Mouse (Mus musculus) heart, embryonic 12.5 days (tissue): ENCODE data around the gene Gfod1. TPM values are rescaled to one million over a fixed set of nuclear protein-coding genes. Genes with fewer than 3 reads are reported as not detected.

Experiments used
- ATAC-seq: fragments of 200-750 bp; cut with Nextera tagmentation; 2 replicates; pipeline ENCODE4 v1.8.0; 2017; ENCODE audit warnings: moderate TSS enrichment, moderate library complexity; ENCODE audit not compliant: insufficient number of reproducible peaks, low FRiP score
- H3K27ac ChIP-seq: fragments of 300-500 bp; sonication (generic); 2 replicates; pipeline ENCODE4 v1.5.1; 2016; ENCODE audit warnings: mild to moderate bottlenecking, moderate library complexity; ENCODE audit not compliant: poor library complexity, severe bottlenecking
- H3K27me3 ChIP-seq: fragments of 300-500 bp; sonication (generic); replicated peaks from 2 replicates; pipeline ENCODE4 v1.6.1; 2016; ENCODE audit warnings: mild to moderate bottlenecking, moderate library complexity
- H3K36me3 ChIP-seq: fragments of 300-500 bp; sonication (generic); 2 replicates; pipeline ENCODE4 v1.6.1; 2016; ENCODE audit warnings: mild to moderate bottlenecking, moderate library complexity
- H3K4me1 ChIP-seq: fragments of 300-500 bp; sonication (generic); replicated peaks from 2 replicates; pipeline ENCODE4 v1.6.1; 2016; ENCODE audit warnings: mild to moderate bottlenecking
- H3K4me2 ChIP-seq: fragments of 300-500 bp; sonication (generic); 2 replicates; pipeline ENCODE4 v1.6.1; 2016; ENCODE audit warnings: mild to moderate bottlenecking, moderate library complexity
- H3K4me3 ChIP-seq: fragments of 300-500 bp; sonication (generic); 2 replicates; pipeline ENCODE4 v1.5.1; 2016; ENCODE audit warnings: mild to moderate bottlenecking
- H3K9ac ChIP-seq: fragments of 300-500 bp; sonication (generic); 2 replicates; pipeline ENCODE4 v1.6.1; 2016; ENCODE audit warnings: mild to moderate bottlenecking, moderate library complexity
- H3K9me3 ChIP-seq: fragments of 300-500 bp; sonication (generic); replicated peaks from 2 replicates; pipeline ENCODE4 v1.6.1; 2016; ENCODE audit warnings: mild to moderate bottlenecking, moderate library complexity
- WGBS: fragments of 180-500 bp; shearing (Covaris S2); methylation state at CpG from one replicate; pipeline ENCODE4 v1.1.7; 2016; 5-methylcytosine and 5-hydroxymethylcytosine counted together
- polyA plus RNA-seq: library from polyadenylated mRNA; unstranded; fragments of >200 nt; fragmentation: Nextera tagmentation; extraction: Ambion mirVana; gene quantifications from 2 replicates; pipeline ENCODE4 v1.2.1, GENCODE M21; 2016

Gfod1 gene
- polyA plus RNA-seq, 1 experiment from 2014 or later: 0.98 TPM

- ATAC-seq: no peak
These were observed 101.6 kb downstream of the Gfod1 start for GRCm38 (mm10) chr13:43202351-43202750.

GRCm38 (mm10) chr13:43201033-43201432 lies 102.9 kb downstream of the Gfod1 start:
- ATAC-seq: no peak
- H3K36me3 ChIP-seq: 0 out of 2 replicates have a peak, but pooled peaks cover 7% of the 10 kb centered on the region
- WGBS: 40% methylated on average over 22 of the region's 22 CpGs

More at GRCm38 (mm10) chr13:43202351-43202750, 101.6 kb downstream of the Gfod1 start:
- Histone ChIP-seq H3K27me3 (0 out of 2 replicates have a peak, but pooled peaks cover 10% of the 10 kb centered on the region), H3K9me3 (no peaks in the 10 kb centered on the region), H3K36me3 (0 out of 2 replicates have a peak, but pooled peaks cover 7% of the 10 kb centered on the region), H3K4me3 (no peak overlapping the region), H3K9ac (no peak overlapping the region), H3K4me1 (peaks cover 37% of the 10 kb centered on the region), H3K27ac (no peak overlapping the region), H3K4me2 (no peak overlapping the region)
- WGBS: 79% methylated on average over 10 of the region's 10 CpGs

GRCm38 (mm10) chr13:43200473-43200872 lies 103.5 kb downstream of the Gfod1 start:
- WGBS: 75% methylated on average over 22 of the region's 22 CpGs
- peaks cover 44% of the 10 kb centered on the region for H3K4me1 ChIP-seq

More at GRCm38 (mm10) chr13:43201033-43201432, 102.9 kb downstream of the Gfod1 start:
- no peak overlapping the region for H3K4me2 ChIP-seq
- H3K27ac ChIP-seq: no peak overlapping the region
- H3K9ac ChIP-seq: no peak overlapping the region
- H3K27me3 ChIP-seq: 0 out of 2 replicates have a peak, but pooled peaks cover 10% of the 10 kb centered on the region
- H3K4me1 ChIP-seq: peaks cover 45% of the 10 kb centered on the region
- no peak overlapping the region for H3K4me3 ChIP-seq
- H3K9me3 ChIP-seq: no peaks in the 10 kb centered on the region

GRCm38 (mm10) chr13:43199749-43200148 lies 104.2 kb downstream of the Gfod1 start:
- Histone ChIP-seq H3K36me3 (0 out of 2 replicates have a peak, but pooled peaks cover 7% of the 10 kb centered on the region), H3K4me1 (peaks cover 48% of the 10 kb centered on the region), H3K27me3 (0 out of 2 replicates have a peak, but pooled peaks cover 10% of the 10 kb centered on the region), H3K9ac (no peak overlapping the region), H3K4me3 (no peak overlapping the region), H3K9me3 (no peaks in the 10 kb centered on the region), H3K4me2 (no peak overlapping the region), H3K27ac (no peak overlapping the region)
- ATAC-seq: no peak
- WGBS: 67% methylated on average over 5 of the region's 5 CpGs

More at GRCm38 (mm10) chr13:43200473-43200872, 103.5 kb downstream of the Gfod1 start:
- no peak for ATAC-seq
- Histone ChIP-seq H3K27me3 (0 out of 2 replicates have a peak, but pooled peaks cover 10% of the 10 kb centered on the region), H3K4me2 (no peak overlapping the region), H3K27ac (no peak overlapping the region), H3K9ac (no peak overlapping the region), H3K9me3 (no peaks in the 10 kb centered on the region), H3K4me3 (no peak overlapping the region), H3K36me3 (0 out of 2 replicates have a peak, but pooled peaks cover 7% of the 10 kb centered on the region)

GRCm38 (mm10) chr13:43199282-43199681 lies 104.7 kb downstream of the Gfod1 start:
- peaks cover 48% of the 10 kb centered on the region for H3K4me1 ChIP-seq
- 90% methylated on average over 7 of the region's 7 CpGs for whole genome bisulfite sequencing
- ATAC-seq: no peak
- no peak overlapping the region for H3K4me3 ChIP-seq
- no peak overlapping the region for H3K9ac ChIP-seq
- H3K27me3 ChIP-seq: 0 out of 2 replicates have a peak, but pooled peaks cover 10% of the 10 kb centered on the region
- H3K4me2 ChIP-seq: no peak overlapping the region
- 0 out of 2 replicates have a peak, but pooled peaks cover 7% of the 10 kb centered on the region for H3K36me3 ChIP-seq
- no peaks in the 10 kb centered on the region for H3K9me3 ChIP-seq
- H3K27ac ChIP-seq: no peak overlapping the region

- Histone ChIP-seq H3K4me1 (peaks cover 51% of the 10 kb centered on the region), H3K27me3 (0 out of 2 replicates have a peak, but pooled peaks cover 10% of the 10 kb centered on the region), H3K9me3 (no peaks in the 10 kb centered on the region), H3K27ac (peak overlapping the region; percentile 77; the same call in 1 of the 2 replicates), H3K4me2 (no peak overlapping the region), H3K4me3 (no peak overlapping the region), H3K36me3 (0 out of 2 replicates have a peak, but pooled peaks cover 7% of the 10 kb centered on the region), H3K9ac (no peak overlapping the region)
- ATAC-seq: no peak
- 56% methylated on average over 6 of the region's 6 CpGs for WGBS
These were observed 106.8 kb downstream of the Gfod1 start for GRCm38 (mm10) chr13:43197187-43197586.

GRCm38 (mm10) chr13:43196000-43196399 lies 108.0 kb downstream of the Gfod1 start:
- Histone ChIP-seq H3K27me3 (0 out of 2 replicates have a peak, but pooled peaks cover 10% of the 10 kb centered on the region), H3K36me3 (0 out of 2 replicates have a peak, but pooled peaks cover 7% of the 10 kb centered on the region), H3K9ac (no peak overlapping the region), H3K4me2 (peak overlapping the region; percentile 30), H3K27ac (peak overlapping the region; percentile 77), H3K9me3 (no peaks in the 10 kb centered on the region), H3K4me3 (no peak overlapping the region), H3K4me1 (peaks cover 60% of the 10 kb centered on the region)
- peak; percentile 84 for ATAC-seq
- WGBS: 0% methylated on average over 7 of the region's 7 CpGs

GRCm38 (mm10) chr13:43193932-43194331 lies 110.0 kb downstream of the Gfod1 start:
- 84% methylated on average over 8 of the region's 8 CpGs for WGBS
- no peak overlapping the region for H3K4me2 ChIP-seq
- 0 out of 2 replicates have a peak, but pooled peaks cover 10% of the 10 kb centered on the region for H3K27me3 ChIP-seq
- peaks cover 60% of the 10 kb centered on the region for H3K4me1 ChIP-seq
- H3K9ac ChIP-seq: no peak overlapping the region
- no peaks in the 10 kb centered on the region for H3K9me3 ChIP-seq
- no peak overlapping the region for H3K4me3 ChIP-seq
- peak overlapping the region; percentile 85; the same call in 1 of the 2 replicates for H3K27ac ChIP-seq
- H3K36me3 ChIP-seq: no peaks in the 10 kb centered on the region
- no peak for ATAC-seq

- no peak overlapping the region for H3K4me3 ChIP-seq
- no peaks in the 10 kb centered on the region for H3K9me3 ChIP-seq
- 2% methylated on average over 7 of the region's 7 CpGs for WGBS
- peak overlapping the region; percentile 41 for H3K4me2 ChIP-seq
- H3K27me3 ChIP-seq: 0 out of 2 replicates have a peak, but pooled peaks cover 3% of the 10 kb centered on the region
- H3K36me3 ChIP-seq: no peaks in the 10 kb centered on the region
- H3K27ac ChIP-seq: peak overlapping the region; percentile 85
- H3K9ac ChIP-seq: peak overlapping the region; percentile 10; the same call in 1 of the 2 replicates
- H3K4me1 ChIP-seq: peaks cover 60% of the 10 kb centered on the region
- no peak for ATAC-seq
These were observed 110.7 kb downstream of the Gfod1 start for GRCm38 (mm10) chr13:43193266-43193665.

GRCm38 (mm10) chr13:43191741-43192192 lies 112.2 kb downstream of the Gfod1 start:
- no peaks in the 10 kb centered on the region for H3K27me3 ChIP-seq
- H3K4me3 ChIP-seq: peak overlapping the region; percentile 29
- H3K4me1 ChIP-seq: peaks cover 46% of the 10 kb centered on the region
- no peaks in the 10 kb centered on the region for H3K36me3 ChIP-seq
- H3K9me3 ChIP-seq: no peaks in the 10 kb centered on the region
- peak overlapping the region; percentile 15; the same call in 1 of the 2 replicates for H3K9ac ChIP-seq
- H3K27ac ChIP-seq: peak overlapping the region; percentile 85
- peak; percentile 76 for ATAC-seq
- WGBS: under 1% methylated on average over 14 of the region's 14 CpGs
- peak overlapping the region; percentile 66 for H3K4me2 ChIP-seq

GRCm38 (mm10) chr13:43191290-43191689 lies 112.7 kb downstream of the Gfod1 start:
- H3K36me3 ChIP-seq: no peaks in the 10 kb centered on the region
- WGBS: 11% methylated on average over 2 of the region's 2 CpGs
- H3K4me3 ChIP-seq: peak overlapping the region; percentile 29
- peaks cover 41% of the 10 kb centered on the region for H3K4me1 ChIP-seq
- peak overlapping the region; percentile 85 for H3K27ac ChIP-seq
- no peaks in the 10 kb centered on the region for H3K9me3 ChIP-seq
- ATAC-seq: no peak
- peak overlapping the region; percentile 15; the same call in 1 of the 2 replicates for H3K9ac ChIP-seq
- no peaks in the 10 kb centered on the region for H3K27me3 ChIP-seq
- peak overlapping the region; percentile 66 for H3K4me2 ChIP-seq
